ENCODE assay signal across 16 mouse cellular contexts in genomic region chr2:172911715-172912114, GRCm38 (mm10). TPM values are rescaled to one million over a fixed set of nuclear protein-coding genes. Genes with fewer than 3 reads are reported as not detected.
DNase-seq lines count a peak whose midpoint lies in the region; ATAC-seq and TF ChIP-seq lines count a peak whose summit lies in the region.
"Had no signal": no experiment of that assay in that cellular context is flagged by ENCODE, and none has a peak within 500 bp of the region (broad histone marks: within the 10 kb centered on the region; RNA-seq: fewer than 3 reads in every experiment).

No protein-coding gene starts in this region.

- no peaks in the 10 kb centered on the region for H3K9me3 ChIP-seq in heart, embryonic 10.5 days
- H3K9me3 ChIP-seq in midbrain, postnatal 0 days (ENCODE audit: low read length) = no peaks in the 10 kb centered on the region
- no peaks in the 10 kb centered on the region for H3K9me3 ChIP-seq in midbrain, embryonic 16.5 days (replicated peaks; ENCODE audit: control insufficient read depth, low read length, poor library complexity, severe bottlenecking)
- H3K9me3 ChIP-seq in kidney, embryonic 16.5 days (ENCODE audit: low read length) = no peaks in the 10 kb centered on the region
- H3K9me3 ChIP-seq: forebrain, embryonic 15.5 days; megakaryocyte, embryonic 14.5 days; stomach, embryonic 15.5 days had no signal

- H3K4me1 ChIP-seq in heart, embryonic 10.5 days = peaks cover 72% of the 10 kb centered on the region
- no peaks in the 10 kb centered on the region for H3K4me1 ChIP-seq in midbrain, postnatal 0 days (ENCODE audit: insufficient read depth, low read length)
- H3K4me1 ChIP-seq in midbrain, embryonic 16.5 days (ENCODE audit: control insufficient read depth, insufficient read depth, low read length) = peaks cover 2% of the 10 kb centered on the region; the same call in 1 of the 2 replicates
- peaks cover 23% of the 10 kb centered on the region for H3K4me1 ChIP-seq in kidney, embryonic 16.5 days (ENCODE audit: insufficient read depth, low read length)
- H3K4me1 ChIP-seq: forebrain, embryonic 15.5 days had no signal

- no peak for ATAC-seq in midbrain, postnatal 0 days (ENCODE audit: low FRiP score)
- no peak for ATAC-seq in midbrain, embryonic 16.5 days
- no peak for ATAC-seq in kidney, embryonic 16.5 days (ENCODE audit: low FRiP score, low TSS enrichment)
- ATAC-seq: activated CD4-positive, CD25-positive, alpha-beta regulatory T cell, adult 4 months; forebrain, embryonic 15.5 days; liver, postnatal 0 days had no signal

- no peak overlapping the region for H3K4me2 ChIP-seq in midbrain, postnatal 0 days (ENCODE audit: low read depth, low read length, poor library complexity, severe bottlenecking)
- H3K4me2 ChIP-seq in midbrain, embryonic 16.5 days (ENCODE audit: low read length) = no peak overlapping the region
- no peak overlapping the region for H3K4me2 ChIP-seq in kidney, embryonic 16.5 days (replicated peaks; ENCODE audit: low read depth, low read length)
- H3K4me2 ChIP-seq: forebrain, embryonic 15.5 days; stomach, embryonic 15.5 days had no signal

- peak overlapping the region; percentile 19; the same call in 1 of the 2 replicates for H3K27ac ChIP-seq in heart, embryonic 10.5 days
- H3K27ac ChIP-seq in midbrain, postnatal 0 days (ENCODE audit: low read depth, low read length) = no peak overlapping the region
- H3K27ac ChIP-seq in midbrain, embryonic 16.5 days (ENCODE audit: low read length) = no peak overlapping the region
- H3K27ac ChIP-seq in kidney, embryonic 16.5 days (ENCODE audit: low read length) = no peak overlapping the region
- H3K27ac ChIP-seq: forebrain, embryonic 15.5 days; stomach, embryonic 15.5 days had no signal

- WGBS in heart, embryonic 10.5 days = 35% methylated on average over 5 of the region's 5 CpGs
- 27% methylated on average over 5 of the region's 5 CpGs for WGBS in midbrain, postnatal 0 days
- 29% methylated on average over 5 of the region's 5 CpGs for WGBS in midbrain, embryonic 16.5 days
- 47% methylated on average over 5 of the region's 5 CpGs for WGBS in kidney, embryonic 16.5 days

- peaks cover 28% of the 10 kb centered on the region for H3K36me3 ChIP-seq in heart, embryonic 10.5 days
- H3K36me3 ChIP-seq in midbrain, postnatal 0 days (ENCODE audit: insufficient read depth, low read length) = no peaks in the 10 kb centered on the region
- H3K36me3 ChIP-seq in midbrain, embryonic 16.5 days (ENCODE audit: control insufficient read depth, insufficient read depth, low read length) = no peaks in the 10 kb centered on the region
- no peaks in the 10 kb centered on the region for H3K36me3 ChIP-seq in kidney, embryonic 16.5 days (ENCODE audit: insufficient read depth, low read length)
- H3K36me3 ChIP-seq: forebrain, embryonic 15.5 days; stomach, embryonic 15.5 days had no signal

- H3K9ac ChIP-seq in midbrain, postnatal 0 days (replicated peaks; ENCODE audit: low read length, poor library complexity, severe bottlenecking) = no peak overlapping the region
- no peak overlapping the region for H3K9ac ChIP-seq in midbrain, embryonic 16.5 days (ENCODE audit: low read depth, low read length)
- no peak overlapping the region for H3K9ac ChIP-seq in kidney, embryonic 16.5 days (replicated peaks; ENCODE audit: low read length)
- H3K9ac ChIP-seq: forebrain, embryonic 15.5 days; liver, postnatal 0 days; stomach, embryonic 15.5 days had no signal

- TF ChIP-seq CTCF in midbrain, postnatal 0 days (IDR thresholded peaks at IDR 0.05) = no peak

- intact Hi-C loops in heart, postnatal 10 days (cut with DNase I) = no loop called here

- H3K4me3 ChIP-seq in heart, embryonic 10.5 days = no peak overlapping the region
- no peak overlapping the region for H3K4me3 ChIP-seq in midbrain, postnatal 0 days (ENCODE audit: low read depth, low read length)
- no peak overlapping the region for H3K4me3 ChIP-seq in midbrain, embryonic 16.5 days (ENCODE audit: low read depth, low read length)
- no peak overlapping the region for H3K4me3 ChIP-seq in kidney, embryonic 16.5 days (ENCODE audit: low read length)
- H3K4me3 ChIP-seq: forebrain, embryonic 15.5 days; megakaryocyte, embryonic 14.5 days; myocyte; stomach, embryonic 15.5 days had no signal

- DNase-seq in heart, embryonic 10.5 days (ENCODE audit: low spot score) = no peak
- DNase-seq in heart, adult 8-10 months (ENCODE audit: low spot score) = no peak
- DNase-seq in midbrain, postnatal 0 days (ENCODE audit: low spot score) = peak; percentile 21
- peak; percentile 40 to 43 for DNase-seq in heart, postnatal 10 days
- DNase-seq in layer of hippocampus, adult 9-11 months = no peak
- DNase-seq: cerebellum, adult 9-10 months; kidney, adult 11 months; liver, postnatal 0 days; thymus, postnatal 36 days had no signal

- H3K27me3 ChIP-seq in heart, embryonic 10.5 days (ENCODE audit: insufficient read depth, poor library complexity, severe bottlenecking) = no peaks in the 10 kb centered on the region
- no peaks in the 10 kb centered on the region for H3K27me3 ChIP-seq in midbrain, postnatal 0 days (ENCODE audit: insufficient read depth, low read length)
- H3K27me3 ChIP-seq in midbrain, embryonic 16.5 days (ENCODE audit: control insufficient read depth, insufficient read depth, low read depth, low read length) = no peaks in the 10 kb centered on the region
- no peaks in the 10 kb centered on the region for H3K27me3 ChIP-seq in kidney, embryonic 16.5 days (ENCODE audit: insufficient read depth, low read length)
- H3K27me3 ChIP-seq: forebrain, embryonic 15.5 days; stomach, embryonic 15.5 days had no signal

RNA-seq across cellular contexts. Expression of gene Bmp7, which starts 28.4 kb away (rescaled TPM):
- polyA plus RNA-seq in heart, embryonic 10.5 days (2016; fragmentation: Nextera tagmentation; extraction: Ambion mirVana) = 49.5 and 70.0 TPM in 2 replicates
- 1 to 10 TPM in 1 of 4 experiments, under 1 TPM in 3; 0.59 to 1.4 (median 0.74) TPM for total RNA-seq in heart, adult 8-10 months (2022)
- 34.0 and 35.9 TPM in 2 replicates for total RNA-seq in midbrain, postnatal 0 days (2014; rRNA removed)
- 14.8 and 15.3 TPM in 2 replicates for polyA plus RNA-seq in midbrain, postnatal 0 days (2015; fragmentation: Nextera tagmentation; extraction: Ambion mirVana)
- polyA plus RNA-seq in midbrain, embryonic 16.5 days (2015; fragmentation: Nextera tagmentation; extraction: Ambion mirVana) = 9.2 and 10.3 TPM in 2 replicates
- total RNA-seq in heart, postnatal 10 days (2021) = 1 to 10 TPM; 4.0 to 4.6 TPM
- polyA plus RNA-seq in kidney, embryonic 16.5 days (2015; fragmentation: Nextera tagmentation; extraction: Ambion mirVana) = 39.8 and 49.7 TPM in 2 replicates
- polyA plus RNA-seq: myocyte had no signal

Comparison
In these comparisons a context has a peak if more than half of its experiments do, and no peak if none do; other contexts are left out.
1. DNase-seq: peak in midbrain, postnatal 0 days (single experiment) and heart, postnatal 10 days (2 of 2); none in heart, embryonic 10.5 days (single experiment), heart, adult 8-10 months (single experiment) and layer of hippocampus, adult 9-11 months (single experiment).